Mouse (Mus musculus): Measurements from ENCODE around the gene Ccdc12.

The Ccdc12 gene

DNA sequence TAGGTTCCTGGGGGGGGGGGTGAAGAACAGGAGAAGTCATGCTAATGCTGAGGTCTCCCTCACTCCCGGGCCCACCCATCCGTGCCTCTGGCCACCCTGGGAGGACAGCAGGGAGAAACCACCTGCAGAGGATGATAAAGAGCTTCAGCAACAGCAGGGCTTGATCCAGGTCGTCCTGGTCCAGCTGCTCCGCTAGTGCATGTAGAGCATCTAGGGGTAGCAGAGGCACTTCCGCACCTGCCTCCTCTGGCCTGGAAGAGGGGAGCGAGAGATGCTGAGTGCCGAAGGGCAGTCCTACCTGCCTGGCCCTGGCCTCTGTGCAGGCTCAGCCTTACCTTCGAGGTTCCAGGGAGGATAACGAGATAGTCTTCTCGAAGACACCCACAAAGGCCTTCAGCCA is 12.0 kb upstream of the Ccdc12 start:
- CTCF ChIA-PET = no interaction called here

DNA sequence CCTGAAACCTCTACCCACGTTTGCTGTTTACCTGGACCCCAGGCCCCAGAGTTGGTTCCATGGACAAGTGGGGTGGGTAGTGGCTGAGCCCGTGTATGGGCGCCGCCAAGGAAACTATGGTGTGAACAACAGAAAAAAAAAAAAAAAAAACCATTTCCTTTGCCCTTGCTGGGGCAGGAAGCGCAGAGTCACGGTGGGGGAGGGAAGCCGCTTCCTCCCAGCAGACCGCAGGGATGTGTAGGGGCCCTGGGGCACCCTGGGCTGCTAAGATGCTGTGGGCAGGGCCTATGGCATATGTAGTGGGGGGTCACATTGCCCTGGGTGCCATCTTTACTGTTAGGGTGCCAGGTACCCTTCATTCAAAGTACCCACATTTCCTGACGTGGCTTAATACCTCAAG is 11.1 kb upstream of the Ccdc12 start:
- CTCF ChIA-PET = interaction anchor here (0.7 kb wide), 1 partner anchor 10 kb away, joined by 12 read pairs; no protein-coding TSS in a partner anchor

DNA sequence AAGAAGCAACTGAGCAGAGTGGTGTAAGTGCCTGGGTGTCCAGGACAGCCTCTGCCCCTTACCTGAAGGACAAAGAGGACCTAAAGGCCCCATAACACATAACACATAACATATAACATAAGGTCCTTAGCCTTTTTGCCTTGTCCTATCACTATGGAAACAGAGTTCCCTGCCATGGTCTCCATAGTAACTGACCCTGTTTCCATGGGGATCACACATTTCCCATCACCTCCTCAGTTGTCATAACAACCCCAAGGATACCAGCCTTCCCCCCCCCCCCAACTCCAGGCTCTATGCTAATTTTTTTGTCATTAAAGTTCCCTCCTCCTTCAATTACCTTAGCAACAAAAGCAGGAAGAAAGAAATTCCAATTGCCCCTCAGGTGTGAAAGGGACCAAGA is 6.5 kb upstream of the Ccdc12 start:
- CTCF ChIA-PET = no interaction called here

DNA sequence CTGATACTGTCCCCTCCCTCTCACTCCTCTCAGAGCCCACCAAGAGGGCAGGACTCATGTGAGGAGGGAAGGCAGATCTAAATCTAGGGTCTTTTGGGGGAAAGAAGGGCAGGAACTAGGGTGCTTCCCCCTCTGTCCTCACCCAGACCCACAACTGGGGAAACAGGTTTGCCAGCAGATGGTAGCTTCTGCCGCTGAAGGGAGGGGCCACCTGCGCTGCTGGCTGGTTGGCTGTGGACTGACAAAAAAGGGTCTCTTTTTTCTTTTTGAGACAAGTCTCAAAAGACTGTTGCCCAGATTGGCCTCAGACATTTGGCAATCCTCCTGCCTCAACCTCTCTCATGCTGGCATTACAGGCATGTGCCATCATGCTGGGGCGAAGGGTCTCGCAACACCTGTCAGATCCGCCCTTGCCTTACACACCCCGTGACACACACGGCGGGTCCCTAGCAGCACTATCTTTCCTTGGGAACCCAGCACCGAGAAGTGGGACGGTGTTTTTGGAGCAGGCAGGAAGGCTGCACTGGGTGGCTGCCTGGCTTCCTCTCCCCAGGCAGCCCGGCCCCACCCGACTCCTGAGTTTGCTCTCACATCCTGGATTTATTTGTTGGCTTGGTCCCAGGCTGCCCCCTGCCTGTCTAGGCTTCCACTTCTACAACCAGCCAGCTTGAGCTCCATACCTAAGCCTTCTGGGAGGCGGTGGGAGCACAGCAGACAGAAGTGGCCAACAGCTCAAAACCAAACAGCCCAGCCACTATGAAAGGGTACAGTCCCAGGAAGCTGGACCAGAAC is 4.2 kb upstream of the Ccdc12 start:
- CTCF ChIA-PET = interaction anchor here (0.7 to 0.8 kb wide), 2 partner anchors 20 to 40 kb away, joined by 3 read pairs; no protein-coding TSS in a partner anchor

GRCm38 (mm10) chr9:110652963-110653654 is 3.2 kb upstream of the Ccdc12 start:
- CTCF ChIA-PET = interaction anchor here (0.8 to 1.1 kb wide), 2 partner anchors 19 to 21 kb away, joined by 3 read pairs; no protein-coding TSS in a partner anchor

GRCm38 (mm10) chr9:110653655-110654461 is 2.4 kb upstream of the Ccdc12 start, which contains the start of gene Nbeal2:
TSS of gene Nbeal2 (minus strand) at chr9:110654161.
- CTCF ChIA-PET = interaction anchor here (1.1 kb wide), 1 partner anchor 19 kb away, joined by 3 read pairs; no protein-coding TSS in a partner anchor

DNA sequence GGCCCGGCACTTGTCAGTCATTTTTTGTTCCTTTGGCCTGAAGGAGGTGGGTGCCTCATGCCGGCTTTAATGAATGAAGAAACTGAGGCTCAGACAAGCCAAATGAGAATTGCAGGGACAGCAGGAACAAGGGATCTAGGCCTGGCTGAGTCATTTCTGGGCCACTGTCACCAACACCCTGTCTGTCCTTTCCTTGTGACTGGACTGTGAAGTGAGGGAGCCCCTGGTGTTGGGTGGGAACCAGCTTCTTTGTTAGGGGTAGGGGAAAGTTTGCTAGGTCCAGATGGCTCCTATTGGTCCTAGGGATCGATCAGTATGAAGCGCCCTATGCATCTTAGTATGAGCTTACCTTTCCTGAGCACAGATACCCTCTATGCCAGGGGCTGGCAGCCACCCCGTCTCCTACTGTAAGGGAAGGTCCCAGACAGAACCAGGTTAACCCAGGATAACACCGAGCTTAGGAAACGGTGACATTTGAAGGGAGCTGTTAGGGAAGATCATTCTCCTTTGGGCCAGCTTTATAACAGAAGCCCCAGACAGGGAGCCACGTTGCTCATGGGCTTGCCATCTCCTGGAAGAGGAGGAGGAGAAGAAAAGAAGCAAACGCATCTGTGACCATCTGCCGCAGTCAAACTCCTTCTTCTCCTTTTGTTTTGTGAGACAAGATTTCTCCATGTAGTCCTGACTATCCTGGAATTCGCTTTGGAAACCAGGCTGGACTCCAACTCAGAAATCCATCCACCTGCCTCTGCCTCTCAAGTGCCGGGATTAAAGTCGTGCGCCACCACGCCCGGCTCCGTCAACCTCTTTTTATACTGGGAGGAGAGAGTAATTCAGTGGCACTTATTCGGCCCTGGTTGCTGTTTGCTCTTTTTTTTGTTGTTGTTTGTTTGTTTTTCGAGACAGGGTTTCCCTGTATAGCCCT is 1.3 kb upstream of the Ccdc12 start:
- CTCF ChIA-PET = no interaction called here

DNA sequence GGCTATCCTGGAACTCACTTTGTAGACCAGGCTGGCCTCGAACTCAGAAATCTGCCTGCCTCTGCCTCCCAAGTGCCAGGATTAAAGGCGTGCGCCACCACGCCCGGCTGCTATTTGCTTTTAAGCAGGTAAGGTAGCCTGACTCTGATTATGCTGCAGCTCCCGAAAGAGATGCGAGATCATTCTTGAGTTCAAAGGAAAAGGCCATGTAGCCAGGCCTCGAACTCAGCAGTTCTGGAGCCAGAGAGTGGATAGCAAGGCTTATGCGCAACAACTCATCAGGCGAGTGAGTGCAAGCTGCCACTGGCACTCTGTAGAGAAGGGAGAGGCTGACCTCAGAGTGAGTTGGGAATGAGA is 674 bp upstream of the Ccdc12 start:
- CTCF ChIA-PET = no interaction called here

- CTCF ChIA-PET = interaction anchor here (0.6 to 2.1 kb wide), 4 partner anchors 8 to 353 kb away, joined by 3 to 5 read pairs (median 4); no protein-coding TSS in a partner anchor
Measured at GRCm38 (mm10) chr9:110657474-110658078, 1.3 kb downstream of the Ccdc12 start.

DNA sequence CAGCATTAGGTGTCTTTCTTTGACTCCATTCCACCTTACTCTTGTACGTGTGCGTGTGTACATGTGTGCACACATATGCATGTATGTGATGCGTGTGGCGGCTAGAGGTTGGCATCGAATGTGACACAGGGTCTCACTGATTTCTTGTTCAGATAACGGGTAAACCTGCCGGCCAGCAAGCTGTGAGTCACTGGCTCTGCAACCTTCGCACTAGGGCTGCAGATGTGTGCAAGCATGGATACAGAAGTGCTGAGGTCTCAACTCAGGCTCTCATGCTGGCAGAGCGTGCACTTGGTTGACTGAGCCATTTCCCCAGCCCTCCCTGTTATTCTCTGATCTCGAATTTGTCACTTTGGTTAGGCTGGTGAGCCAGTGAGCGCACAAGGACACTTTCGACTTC is 3.2 kb downstream of the Ccdc12 start:
- CTCF ChIA-PET = no interaction called here

GRCm38 (mm10) chr9:110660208-110660607 is 3.9 kb downstream of the Ccdc12 start:
- CTCF ChIA-PET = no interaction called here

- CTCF ChIA-PET = interaction anchor here (0.8 kb wide), 1 partner anchor 128 kb away, joined by 3 read pairs; no protein-coding TSS in a partner anchor
Measured at GRCm38 (mm10) chr9:110660856-110661612, 4.7 kb downstream of the Ccdc12 start.

- CTCF ChIA-PET = no interaction called here
Measured at GRCm38 (mm10) chr9:110662844-110663243, 6.5 kb downstream of the Ccdc12 start.

DNA sequence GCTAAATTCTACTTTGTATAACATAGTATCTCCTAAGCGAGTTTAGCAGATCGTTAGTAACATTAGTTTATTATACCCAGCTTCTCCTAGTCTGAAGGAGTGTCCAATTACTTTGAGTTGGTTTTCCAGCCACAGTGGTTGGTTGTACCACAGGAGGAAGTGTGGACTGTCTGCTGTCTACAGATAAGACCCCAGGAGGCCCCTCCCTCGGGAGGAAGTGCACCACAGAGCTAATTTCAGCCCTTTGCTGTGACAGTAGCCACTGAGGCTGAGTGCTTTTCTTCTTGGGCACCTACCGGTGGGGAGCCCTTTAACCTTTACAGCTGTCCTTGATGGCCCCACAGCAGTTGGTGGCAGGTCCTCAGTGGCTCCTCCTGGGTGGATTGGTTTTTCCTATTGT is 9.6 kb downstream of the Ccdc12 start:
- CTCF ChIA-PET = interaction anchor here (1.6 kb wide), 1 partner anchor 9 kb away, joined by 5 read pairs; no protein-coding TSS in a partner anchor

DNA sequence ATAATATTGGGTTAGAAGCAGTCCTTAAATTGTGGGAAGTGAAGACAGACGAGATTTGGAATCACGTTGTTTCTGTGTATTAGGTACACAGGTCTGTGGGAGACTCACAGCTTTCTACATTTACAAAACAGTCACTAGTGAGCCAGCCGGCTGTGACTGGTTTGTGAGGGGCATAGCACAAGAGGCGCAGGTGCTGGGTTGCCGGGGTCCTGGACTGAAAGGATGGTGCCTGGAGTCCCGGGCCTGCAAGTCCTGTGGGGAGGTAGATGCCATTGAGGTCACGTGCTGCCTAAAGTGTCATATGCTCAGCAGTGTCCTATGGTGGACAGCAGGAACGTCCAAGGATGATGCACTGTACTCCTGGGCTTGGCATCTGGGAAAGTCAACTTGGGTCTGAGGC is 10.1 kb downstream of the Ccdc12 start:
- CTCF ChIA-PET = interaction anchor here (0.6 to 1.6 kb wide), 3 partner anchors 9 to 43 kb away, joined by 3 to 5 read pairs (median 4); no protein-coding TSS in a partner anchor

- CTCF ChIA-PET = interaction anchor here (1.4 kb wide), 1 partner anchor 33 kb away, joined by 3 read pairs; no protein-coding TSS in a partner anchor
Measured at GRCm38 (mm10) chr9:110667219-110667836, 11.0 kb downstream of the Ccdc12 start.

- CTCF ChIA-PET = no interaction called here
Measured at GRCm38 (mm10) chr9:110668601-110669293, 12.4 kb downstream of the Ccdc12 start.

DNA sequence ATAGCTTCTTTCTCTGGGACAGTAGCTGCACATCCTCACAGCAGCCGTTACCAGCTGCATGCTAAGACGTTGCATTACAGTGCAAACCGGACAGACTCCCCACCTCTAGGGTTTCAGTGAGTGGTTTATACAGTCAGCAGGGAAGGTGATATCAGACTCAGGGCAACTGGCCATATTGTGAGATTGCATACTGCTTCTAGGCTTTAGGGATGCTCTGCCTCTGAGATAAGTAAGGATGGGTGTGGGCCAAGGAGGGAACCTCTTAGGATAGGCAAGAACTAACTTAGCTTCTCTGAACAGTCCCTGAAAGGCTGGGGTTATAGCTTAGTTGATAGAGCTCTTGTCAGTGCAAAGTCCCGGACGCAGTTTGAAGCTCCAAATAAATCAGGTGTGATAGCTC is 13.5 kb downstream of the Ccdc12 start:
- CTCF ChIA-PET = no interaction called here

Measured in spleen, embryonic (tissue).